Mouse (Mus musculus) cerebellum, adult 8-10 months (tissue): ENCODE data around the gene Crtc1.

Source experiments
- DNase-seq: peaks from one replicate; pipeline ENCODE4 v3.0.0; 2022

The Crtc1 gene

DNA sequence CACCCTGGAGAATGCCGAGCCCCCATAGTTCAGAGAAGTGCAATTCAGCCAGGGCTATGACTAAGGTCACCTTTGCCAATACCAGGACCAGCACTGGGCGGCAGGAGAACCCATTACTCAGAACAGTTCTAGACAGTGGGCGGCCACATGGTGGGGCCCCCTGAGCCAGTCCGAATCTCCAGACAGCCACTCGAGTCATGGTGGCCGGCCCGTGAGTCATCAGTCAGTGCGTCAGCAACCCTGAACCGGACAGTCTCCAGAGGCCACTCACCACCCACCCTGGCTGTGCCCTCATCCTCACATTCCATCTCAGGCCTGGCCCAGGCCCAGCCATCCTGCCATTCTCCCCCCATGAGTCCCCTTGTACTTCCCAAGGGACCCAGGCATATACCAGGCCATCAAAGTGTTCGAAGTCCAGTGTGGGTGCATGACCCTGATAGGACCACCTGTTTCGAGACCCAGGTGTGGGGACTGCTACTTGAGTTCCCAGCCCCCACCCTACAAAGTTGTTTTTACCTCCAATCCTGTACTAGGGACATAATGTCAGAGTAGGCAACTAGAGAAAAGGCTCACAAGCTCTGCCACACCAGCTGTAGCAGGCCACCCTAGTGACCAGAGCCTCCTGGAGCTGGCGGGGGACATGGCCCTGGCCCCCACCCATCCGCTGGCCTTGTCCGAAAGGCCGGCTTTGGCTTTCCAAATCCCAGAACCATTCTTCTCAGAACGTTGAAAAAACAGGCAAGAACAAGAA, 22.6 kb upstream of the Crtc1 start:
- DNase-seq: no peak

- peak; percentile 56 for DNase-seq
These were observed 21.2 kb upstream of the Crtc1 start for GRCm38 (mm10) chr8:70460606-70461005.

- DNase-seq: no peak
These were observed 20.8 kb upstream of the Crtc1 start for GRCm38 (mm10) chr8:70460199-70460598.

DNA sequence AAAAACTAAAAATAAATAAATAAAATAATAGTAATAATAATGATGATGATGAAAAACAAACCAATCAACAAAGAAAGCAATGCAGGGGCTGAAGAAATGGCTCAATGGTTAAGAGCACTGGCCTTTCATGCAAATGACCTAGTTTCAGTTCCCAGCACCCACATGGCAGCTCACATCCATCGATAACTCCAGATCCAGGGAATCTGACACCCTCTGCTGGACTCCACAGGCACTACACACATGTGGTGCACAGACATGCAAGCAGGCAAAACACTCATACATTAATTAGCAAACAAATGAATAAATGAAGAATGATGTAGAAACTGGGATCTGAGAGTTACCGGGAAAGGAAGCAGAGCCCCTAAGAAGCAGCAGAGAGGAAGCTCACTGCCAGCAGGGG, 20.3 kb upstream of the Crtc1 start:
- DNase-seq: no peak

DNA sequence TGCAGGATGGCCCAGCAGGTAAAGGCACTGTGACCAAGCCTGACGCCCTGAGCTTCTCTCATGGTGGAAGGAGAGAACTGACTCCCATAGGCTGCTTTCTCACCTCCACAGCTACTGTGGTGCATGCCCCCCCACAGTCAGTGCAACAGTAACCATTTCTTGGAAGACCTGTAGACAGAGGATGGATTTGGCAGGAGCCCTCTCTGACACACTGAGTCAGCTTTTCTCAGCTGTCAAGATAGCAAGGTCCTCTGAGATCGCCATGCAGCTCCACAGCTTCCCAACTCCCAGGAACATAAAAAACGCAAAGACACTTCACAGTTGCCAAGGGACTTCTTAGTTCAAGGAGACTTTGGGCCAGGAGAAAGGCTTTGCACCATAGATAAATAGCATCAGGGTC, 19.1 kb upstream of the Crtc1 start:
- no peak for DNase-seq

DNA sequence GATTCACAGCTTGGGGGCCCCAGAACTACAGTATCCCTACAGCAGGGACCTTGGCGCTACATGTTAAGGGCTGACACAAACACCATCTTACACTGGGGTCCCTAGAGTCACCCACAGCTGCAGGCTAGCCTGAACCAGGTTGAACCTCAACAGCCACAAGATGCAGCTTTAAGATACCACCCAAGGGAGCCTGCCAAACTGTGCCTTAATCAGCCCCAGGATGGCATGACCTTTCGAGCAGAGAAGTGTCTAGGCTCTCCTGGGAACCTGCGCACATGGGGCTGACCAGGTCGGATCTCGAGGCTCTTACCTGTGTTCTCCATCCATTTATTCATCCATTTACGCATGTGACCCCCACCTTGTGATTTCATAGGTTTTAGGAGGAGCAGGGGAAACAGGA, 18.5 kb upstream of the Crtc1 start:
- no peak for DNase-seq

DNA sequence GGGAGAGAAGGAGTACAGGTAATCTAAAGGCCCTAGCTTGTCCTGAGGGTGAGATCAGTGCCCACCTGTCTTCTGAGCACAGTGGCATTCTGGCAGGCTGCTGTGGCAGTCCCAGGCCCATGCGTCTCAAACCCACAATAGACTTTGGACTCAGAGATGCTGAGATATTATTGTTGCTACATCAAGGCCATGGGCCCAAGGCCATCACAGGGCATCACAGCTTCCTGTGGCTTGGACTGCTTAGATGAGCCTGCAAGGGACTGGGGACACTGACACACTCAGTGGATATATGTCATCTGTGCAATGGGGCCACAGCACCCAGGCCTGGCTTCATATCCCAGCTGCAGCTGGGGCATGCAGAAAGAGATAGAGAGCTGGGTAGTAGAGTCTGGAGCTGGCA, 17.6 kb upstream of the Crtc1 start:
- no peak for DNase-seq

GRCm38 (mm10) chr8:70453852-70454251, 14.5 kb upstream of the Crtc1 start:
- DNase-seq: no peak

DNA sequence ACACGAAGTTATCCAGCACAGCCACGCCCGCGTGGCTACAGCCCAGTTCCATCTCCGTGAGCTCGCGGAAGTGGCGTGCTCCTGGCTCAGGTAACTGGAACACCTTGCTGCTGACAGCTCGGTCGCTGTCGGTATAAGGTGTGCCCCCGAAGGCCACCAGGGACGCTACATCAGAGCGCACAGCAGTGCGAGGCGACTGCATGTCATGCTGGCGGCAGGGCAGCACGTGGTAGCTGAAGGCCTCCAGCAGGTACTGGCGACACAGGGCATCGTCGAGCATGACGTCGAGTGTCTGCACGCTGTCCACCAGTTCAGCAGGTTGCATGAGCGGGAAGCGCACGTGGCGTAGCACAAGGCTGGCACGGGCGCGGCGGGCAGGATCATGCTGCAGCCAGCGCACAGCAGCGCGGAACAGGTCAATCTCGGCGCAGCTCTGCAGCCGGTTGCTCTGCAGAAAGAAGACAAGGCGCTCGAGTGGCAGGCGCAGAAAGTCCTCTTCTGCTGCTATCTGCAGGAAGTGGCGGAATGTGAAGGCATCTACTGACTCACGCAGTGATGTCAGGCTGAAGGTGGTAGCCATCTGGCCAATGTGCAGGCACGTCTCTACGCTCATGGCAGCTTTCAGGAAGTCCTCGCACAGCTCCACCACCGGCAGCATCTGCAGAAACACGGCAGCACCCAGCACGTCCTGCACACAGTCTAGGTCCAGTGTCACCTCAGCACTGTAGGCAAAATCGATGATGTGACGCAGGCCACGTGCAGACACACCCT, 13.0 kb upstream of the Crtc1 start:
- DNase-seq: no peak

GRCm38 (mm10) chr8:70447639-70448420, 8.5 kb upstream of the Crtc1 start:
- DNase-seq: no peak

DNA sequence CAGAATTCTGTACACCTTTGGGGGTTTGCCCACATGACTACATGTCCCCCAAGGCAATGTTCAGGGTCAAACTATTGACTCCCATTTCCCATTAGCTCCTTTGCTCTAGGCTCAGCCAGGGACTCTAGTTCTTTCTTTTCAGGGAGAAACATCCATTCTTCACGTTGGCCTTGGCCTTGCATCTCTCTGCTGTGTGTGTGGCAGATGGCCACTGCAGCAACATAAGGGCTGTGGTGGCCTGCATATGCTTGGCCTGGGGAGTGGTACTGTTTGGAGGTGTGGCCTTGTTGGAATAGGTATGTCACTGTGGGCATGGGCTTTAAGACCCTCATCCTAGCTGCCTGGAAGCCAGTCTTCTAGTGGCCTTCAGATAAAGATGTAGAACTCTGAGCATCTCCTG, 6.6 kb upstream of the Crtc1 start:
- no peak for DNase-seq

GRCm38 (mm10) chr8:70443326-70443725, 3.9 kb upstream of the Crtc1 start:
- DNase-seq: no peak

GRCm38 (mm10) chr8:70441565-70441964, 2.2 kb upstream of the Crtc1 start:
- DNase-seq: no peak

DNA sequence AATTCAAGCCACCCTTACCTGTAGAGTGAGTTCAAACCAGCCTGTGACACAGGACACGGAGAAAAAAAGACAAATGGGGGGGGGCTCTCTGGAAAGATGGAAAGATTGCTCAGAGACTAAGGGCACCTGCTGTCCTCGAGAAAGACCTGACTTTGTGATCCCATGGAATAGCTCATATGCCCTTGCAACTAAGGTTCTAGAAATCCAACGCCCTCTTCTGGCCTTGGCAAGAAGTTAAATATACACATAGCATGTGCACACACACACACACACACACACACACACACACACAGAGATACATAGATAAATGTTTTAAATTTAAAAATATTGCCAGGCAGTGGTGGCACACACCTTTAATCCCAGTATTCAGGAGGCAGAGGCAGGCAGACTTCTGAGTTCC, 867 bp upstream of the Crtc1 start:
- DNase-seq: no peak

GRCm38 (mm10) chr8:70439848-70440179, 435 bp upstream of the Crtc1 start:
- DNase-seq: no peak

GRCm38 (mm10) chr8:70438423-70438822, 956 bp downstream of the Crtc1 start:
- DNase-seq: no peak

DNA sequence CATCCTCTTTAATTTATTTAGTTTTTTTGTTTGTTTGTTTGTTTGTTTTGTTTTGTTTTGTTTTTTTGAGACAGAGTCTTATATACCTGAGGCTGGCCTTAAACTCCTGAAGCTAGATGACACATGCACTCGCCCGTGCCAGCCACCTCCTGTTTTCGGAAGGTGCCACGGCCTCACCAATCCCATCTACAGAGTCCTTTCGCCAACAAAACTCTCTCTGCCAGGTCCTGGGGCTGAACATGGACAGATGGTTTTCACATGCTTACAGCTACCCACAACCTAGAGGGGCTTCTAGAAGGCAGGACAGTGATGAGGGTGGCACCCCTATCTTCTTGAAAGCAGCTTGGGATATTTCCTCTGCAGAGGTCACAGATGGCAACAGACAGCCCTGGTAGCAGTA, 4.2 kb downstream of the Crtc1 start:
- DNase-seq: no peak

DNA sequence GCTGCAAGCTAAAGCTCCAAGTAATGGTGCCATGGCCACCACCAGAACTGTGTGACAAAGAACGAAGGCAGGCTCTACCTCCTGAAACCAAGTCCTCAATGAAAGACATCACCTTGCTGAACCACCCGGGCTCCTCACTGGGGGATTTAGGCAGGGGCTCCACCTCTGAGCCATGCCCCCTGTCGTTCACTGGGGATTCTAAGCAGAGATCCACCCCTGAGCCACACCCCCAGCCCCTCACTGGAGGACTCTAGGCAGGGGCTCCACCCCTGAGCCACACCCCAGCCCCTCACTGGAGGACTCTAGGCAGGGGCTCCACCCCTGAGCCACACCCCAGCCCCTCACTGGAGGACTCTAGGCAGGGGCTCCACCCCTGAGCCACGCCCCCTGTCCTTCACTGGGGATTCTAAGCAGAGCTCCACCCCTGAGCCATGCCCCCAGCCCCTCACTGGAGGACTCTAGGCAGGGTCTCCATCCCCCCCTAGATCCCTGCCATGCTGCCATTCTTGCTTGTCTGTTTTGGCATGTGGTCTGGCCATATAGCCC, 6.3 kb downstream of the Crtc1 start:
- no peak for DNase-seq

DNA sequence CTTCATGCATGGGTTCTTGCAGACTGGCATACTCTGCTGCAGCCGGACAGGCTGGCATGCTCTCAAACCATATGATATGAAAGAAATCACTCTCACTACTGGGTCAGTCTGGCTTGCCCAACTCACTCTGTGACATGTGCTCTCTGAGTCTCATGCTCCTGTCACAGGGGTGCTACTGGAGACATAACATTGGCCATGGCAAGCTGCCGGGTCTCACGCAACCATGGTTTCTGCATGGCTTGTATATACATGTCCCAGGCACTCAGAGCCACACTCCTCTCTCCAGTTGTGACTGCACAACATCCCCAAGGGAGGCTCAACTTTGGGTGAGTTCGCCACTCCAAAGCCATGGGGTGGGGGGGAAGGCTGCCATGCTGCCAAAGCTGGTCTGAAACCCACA, 8.2 kb downstream of the Crtc1 start:
- DNase-seq: no peak

GRCm38 (mm10) chr8:70426300-70426907, 13.0 kb downstream of the Crtc1 start:
- DNase-seq: no peak

DNA sequence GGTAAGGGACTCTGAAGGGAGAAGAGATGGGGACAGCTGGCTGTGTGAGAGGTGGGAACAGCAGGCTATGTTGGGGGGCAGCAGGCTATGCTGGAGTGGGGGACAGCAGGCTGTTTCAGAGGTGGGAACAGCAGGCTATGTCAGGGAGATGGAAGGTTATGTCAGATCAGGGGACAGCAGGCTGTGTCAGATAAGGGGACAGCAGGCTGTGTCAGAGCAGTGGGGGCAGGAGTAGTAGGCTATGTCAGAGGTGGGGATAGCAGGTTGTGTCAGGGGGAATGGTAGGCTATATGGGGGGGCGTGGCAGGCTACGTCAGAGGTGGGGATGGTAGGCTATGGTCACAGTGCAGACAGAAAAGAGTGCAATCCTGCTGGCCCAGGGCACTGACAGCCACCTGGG, 16.7 kb downstream of the Crtc1 start:
- no peak for DNase-seq

DNA sequence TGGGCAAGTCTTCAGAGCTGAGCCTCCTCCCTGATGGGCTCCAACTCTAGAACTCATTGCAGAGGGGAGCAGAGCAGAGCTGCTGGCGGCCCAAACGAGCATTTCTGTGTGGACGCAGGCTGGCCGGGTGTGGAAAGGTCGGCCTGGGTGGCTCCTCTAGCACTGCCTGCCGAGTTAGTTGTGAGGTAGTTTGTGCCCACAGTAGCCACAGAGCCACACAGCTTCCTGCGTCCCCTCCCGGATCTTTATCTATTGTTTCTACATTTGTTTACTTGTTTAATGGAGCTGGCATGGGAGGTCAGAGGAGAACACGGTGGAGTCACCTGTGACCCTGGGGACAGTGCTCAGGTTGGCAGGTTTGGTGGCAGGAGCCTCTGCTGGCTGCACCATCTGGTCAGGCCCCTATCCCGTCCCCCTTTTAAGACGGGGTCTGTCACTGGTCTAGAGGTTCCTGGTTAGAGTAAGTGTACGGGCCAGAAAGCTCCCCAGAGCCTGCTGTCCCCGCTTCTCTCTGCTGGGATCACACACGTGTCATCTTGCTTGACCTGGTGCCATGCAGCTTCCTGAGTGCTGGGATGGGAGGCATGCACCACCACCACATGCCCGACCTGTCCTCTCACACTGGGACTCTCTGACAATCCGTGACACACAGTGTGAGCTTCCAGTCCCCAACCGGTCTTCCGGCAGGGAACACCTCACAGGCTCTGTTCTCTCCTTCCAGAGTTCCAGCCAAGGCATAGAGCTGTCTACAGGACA, 17.9 kb downstream of the Crtc1 start:
- DNase-seq: no peak
